Mouse (Mus musculus): ENCODE results near the gene Paqr5.
A peak's percentile ranks its signal among the peaks of the same experiment; 100 is the strongest.

Paqr5 gene

GRCm38 (mm10) chr9:61910526-61911256 is 116.0 kb downstream of the Paqr5 start:
- DNase-seq (ENCODE audit: low spot score in 2 of 2) = no peak

DNA sequence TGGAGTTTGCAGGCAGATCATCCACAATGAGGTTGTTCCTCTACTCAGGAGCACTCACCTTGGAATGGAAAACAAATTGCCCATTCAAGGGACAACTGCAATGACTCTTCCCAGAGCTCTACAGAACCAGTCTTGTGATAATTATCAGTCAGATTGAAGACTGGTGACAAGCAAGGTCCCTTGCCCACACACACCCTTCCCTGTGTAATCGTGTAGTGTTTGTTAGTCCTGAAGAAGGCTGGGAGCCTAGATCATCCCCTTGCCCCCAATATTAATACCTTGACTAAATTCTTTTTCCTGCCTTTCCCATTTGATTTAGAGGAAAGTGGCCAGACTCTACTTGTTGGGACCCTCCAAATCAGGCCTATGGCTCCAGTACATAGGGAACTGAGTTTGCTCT is 117.0 kb downstream of the Paqr5 start:
- DNase-seq (ENCODE audit: low spot score in 2 of 2) = no peak

GRCm38 (mm10) chr9:61908832-61909407 is 117.7 kb downstream of the Paqr5 start:
- no peak for DNase-seq (ENCODE audit: low spot score in 2 of 2)

DNA sequence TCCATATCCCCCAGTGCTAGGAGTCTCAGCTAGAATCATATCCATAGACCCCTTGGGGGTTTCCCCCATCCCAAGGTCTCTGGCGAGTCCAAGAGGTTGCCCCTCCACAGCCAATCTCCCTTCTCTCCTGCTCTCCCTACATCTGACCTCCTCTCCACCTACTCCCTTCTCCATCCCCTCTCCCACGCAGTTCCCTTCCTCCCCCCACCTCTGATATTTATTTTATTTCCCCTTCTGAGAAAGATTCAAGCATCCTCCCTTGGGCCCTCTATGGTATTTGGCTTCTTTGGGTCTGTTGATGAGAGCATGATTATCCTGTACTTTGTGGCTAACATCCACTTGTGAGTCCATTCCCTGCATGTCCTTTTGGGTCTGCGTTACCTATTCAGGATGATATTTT is 118.3 kb downstream of the Paqr5 start:
- DNase-seq (ENCODE audit: low spot score in 2 of 2) = no peak

GRCm38 (mm10) chr9:61907621-61908295 is 118.9 kb downstream of the Paqr5 start:
- DNase-seq (ENCODE audit: low spot score in 2 of 2) = no peak

DNA sequence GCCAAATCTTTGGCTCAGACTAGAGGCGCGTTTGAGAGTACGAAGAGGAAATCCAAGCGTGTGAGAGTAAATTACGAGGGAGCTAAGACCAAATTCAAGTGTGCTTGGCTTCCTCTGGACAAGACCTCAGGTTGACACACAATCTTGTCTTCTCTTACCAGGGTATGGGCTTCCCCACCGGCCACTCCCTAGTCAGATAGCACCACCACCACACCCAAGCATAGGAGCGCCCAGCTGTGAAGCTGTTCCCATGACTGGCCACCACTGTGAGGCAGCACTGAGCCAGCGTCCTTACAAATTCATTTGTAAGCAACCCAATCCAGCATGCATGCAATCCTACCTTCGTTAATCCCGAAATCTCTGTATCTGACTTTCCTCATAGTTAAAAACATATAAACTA is 119.7 kb downstream of the Paqr5 start:
- peak; percentile 35 to 52 for DNase-seq (ENCODE audit: low spot score in 2 of 2)

- DNase-seq (ENCODE audit: low spot score in 2 of 2) = no peak
These were observed 121.1 kb downstream of the Paqr5 start for GRCm38 (mm10) chr9:61905576-61905975.

GRCm38 (mm10) chr9:61904201-61904600 is 122.5 kb downstream of the Paqr5 start:
- no peak for DNase-seq (ENCODE audit: low spot score in 2 of 2)

Data from spleen, postnatal 14 days (tissue).